Mouse (Mus musculus): ENCODE measurements around the gene Hexim1.
A peak's percentile ranks its signal among the peaks of the same experiment; 100 is the strongest.

The Hexim1 gene

GRCm38 (mm10) chr11:103081631-103082030 is 34.4 kb upstream of the Hexim1 start:
- H3K27me3 ChIP-seq (ENCODE audit: control insufficient read depth, insufficient read depth, low read length, poor library complexity, severe bottlenecking), result no peaks in the 10 kb centered on the region
- DNase-seq (ENCODE audit: low read depth, low spot score), result no peak
- no peaks in the 10 kb centered on the region for H3K36me3 ChIP-seq (ENCODE audit: control insufficient read depth, insufficient read depth, low read length, poor library complexity, severe bottlenecking)

GRCm38 (mm10) chr11:103093306-103093705 is 22.7 kb upstream of the Hexim1 start:
- H3K27me3 ChIP-seq (ENCODE audit: control insufficient read depth, insufficient read depth, low read length, poor library complexity, severe bottlenecking), result no peaks in the 10 kb centered on the region
- H3K36me3 ChIP-seq (ENCODE audit: control insufficient read depth, insufficient read depth, low read length, poor library complexity, severe bottlenecking), result no peaks in the 10 kb centered on the region
- DNase-seq (ENCODE audit: low read depth, low spot score), result no peak

GRCm38 (mm10) chr11:103093862-103094833 is 21.9 kb upstream of the Hexim1 start:
- Histone ChIP-seq H3K36me3 (ENCODE audit: control insufficient read depth, insufficient read depth, low read length, poor library complexity, severe bottlenecking) (no peaks in the 10 kb centered on the region), H3K27me3 (ENCODE audit: control insufficient read depth, insufficient read depth, low read length, poor library complexity, severe bottlenecking) (no peaks in the 10 kb centered on the region)
- DNase-seq (ENCODE audit: low read depth, low spot score), result peak; percentile 72

DNA sequence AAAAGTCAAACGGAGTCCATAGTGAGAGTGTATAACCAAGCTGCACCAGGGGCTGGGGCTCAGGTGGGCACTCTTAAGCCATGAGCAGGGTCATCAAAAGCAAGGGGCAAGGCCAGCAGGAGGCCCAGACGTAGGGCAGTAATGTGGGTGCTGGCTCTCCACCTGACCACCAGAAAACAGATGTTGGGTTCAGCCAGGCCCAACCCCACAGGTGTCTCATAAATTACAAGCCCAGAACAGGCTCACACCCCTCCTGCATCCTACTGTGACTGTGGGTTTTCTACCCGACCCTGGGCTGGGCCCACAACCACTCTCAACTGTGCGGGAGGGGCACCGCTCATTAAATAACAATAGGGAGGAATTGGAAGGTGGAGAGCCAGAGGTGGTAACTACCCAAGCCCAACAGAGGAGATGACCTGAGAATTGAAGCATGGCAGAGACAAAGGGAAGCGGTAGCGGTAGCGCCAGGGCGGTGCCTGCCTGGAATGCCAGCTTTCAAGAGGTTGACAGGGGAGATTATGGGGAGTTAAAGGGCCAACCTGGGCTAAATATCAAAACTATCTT is 20.8 kb upstream of the Hexim1 start:
- H3K36me3 ChIP-seq (ENCODE audit: control insufficient read depth, insufficient read depth, low read length, poor library complexity, severe bottlenecking), result no peaks in the 10 kb centered on the region
- DNase-seq (ENCODE audit: low read depth, low spot score), result no peak

GRCm38 (mm10) chr11:103095801-103096200 is 20.2 kb upstream of the Hexim1 start:
- DNase-seq (ENCODE audit: low read depth, low spot score), result no peak
- H3K27me3 ChIP-seq (ENCODE audit: control insufficient read depth, insufficient read depth, low read length, poor library complexity, severe bottlenecking), result no peaks in the 10 kb centered on the region
- no peaks in the 10 kb centered on the region for H3K36me3 ChIP-seq (ENCODE audit: control insufficient read depth, insufficient read depth, low read length, poor library complexity, severe bottlenecking)

More for the DNA sequence above, 20.8 kb upstream of the Hexim1 start:
- H3K27me3 ChIP-seq (ENCODE audit: control insufficient read depth, insufficient read depth, low read length, poor library complexity, severe bottlenecking), result no peaks in the 10 kb centered on the region

GRCm38 (mm10) chr11:103096979-103097894 is 18.8 kb upstream of the Hexim1 start:
- Histone ChIP-seq H3K27me3 (ENCODE audit: control insufficient read depth, insufficient read depth, low read length, poor library complexity, severe bottlenecking) (no peaks in the 10 kb centered on the region), H3K36me3 (ENCODE audit: control insufficient read depth, insufficient read depth, low read length, poor library complexity, severe bottlenecking) (no peaks in the 10 kb centered on the region)
- DNase-seq (ENCODE audit: low read depth, low spot score), result no peak

- Histone ChIP-seq H3K27me3 (ENCODE audit: control insufficient read depth, insufficient read depth, low read length, poor library complexity, severe bottlenecking) (no peaks in the 10 kb centered on the region), H3K36me3 (ENCODE audit: control insufficient read depth, insufficient read depth, low read length, poor library complexity, severe bottlenecking) (no peaks in the 10 kb centered on the region)
- no peak for DNase-seq (ENCODE audit: low read depth, low spot score)
These were observed 17.4 kb upstream of the Hexim1 start for GRCm38 (mm10) chr11:103098531-103099190.

GRCm38 (mm10) chr11:103099352-103099940 is 16.6 kb upstream of the Hexim1 start:
- H3K27me3 ChIP-seq (ENCODE audit: control insufficient read depth, insufficient read depth, low read length, poor library complexity, severe bottlenecking), result no peaks in the 10 kb centered on the region
- no peaks in the 10 kb centered on the region for H3K36me3 ChIP-seq (ENCODE audit: control insufficient read depth, insufficient read depth, low read length, poor library complexity, severe bottlenecking)
- DNase-seq (ENCODE audit: low read depth, low spot score), result no peak

DNA sequence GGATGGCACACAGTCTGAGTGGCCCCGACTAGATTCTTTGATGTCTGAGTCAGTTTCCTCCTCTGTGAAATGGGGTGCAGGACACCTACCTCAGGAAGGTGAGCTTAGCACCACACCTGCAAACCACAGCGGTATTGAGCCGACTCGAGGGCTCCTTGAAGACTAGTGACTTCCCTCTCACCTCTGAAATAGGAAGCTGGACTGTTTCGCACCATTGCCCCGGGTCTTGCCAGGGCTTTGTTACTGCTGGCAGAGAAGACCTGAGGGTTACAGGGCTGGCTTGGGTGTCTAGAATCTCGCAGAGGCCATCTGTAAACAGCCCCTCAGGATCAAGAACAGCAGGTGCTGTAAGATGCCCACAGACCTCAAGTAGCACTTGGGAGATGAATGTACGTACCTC is 15.7 kb upstream of the Hexim1 start:
- Histone ChIP-seq H3K27me3 (ENCODE audit: control insufficient read depth, insufficient read depth, low read length, poor library complexity, severe bottlenecking) (no peaks in the 10 kb centered on the region), H3K36me3 (ENCODE audit: control insufficient read depth, insufficient read depth, low read length, poor library complexity, severe bottlenecking) (no peaks in the 10 kb centered on the region)
- DNase-seq (ENCODE audit: low read depth, low spot score), result peak; percentile 54

DNA sequence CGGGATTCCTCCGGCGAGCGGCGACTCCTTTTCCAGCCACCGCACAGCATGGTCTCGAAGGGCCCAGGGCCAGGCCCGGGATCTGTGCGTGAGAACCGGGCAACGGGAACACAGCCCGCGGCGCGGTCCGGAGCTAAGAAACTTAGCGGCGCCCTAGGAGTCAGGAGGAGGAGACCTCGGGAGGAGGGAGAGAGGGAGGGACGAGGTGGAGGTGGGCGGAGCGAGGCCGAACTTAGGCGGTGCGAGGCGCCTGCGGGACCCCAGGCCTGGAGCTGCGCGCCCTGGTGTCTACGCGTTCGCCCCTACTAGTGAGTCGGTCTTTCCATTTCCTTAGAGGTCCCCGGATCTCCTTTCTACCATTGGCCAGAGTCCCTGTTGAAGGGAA is 14.6 kb upstream of the Hexim1 start, which contains the start of the genes Plcd3 and Acbd4:
Plcd3 (minus strand) TSS at position 178 of the 385 bp plus-strand sequence.
Acbd4 (plus strand) TSS at position 202 of the 385 bp plus-strand sequence.
- Histone ChIP-seq H3K27me3 (ENCODE audit: control insufficient read depth, insufficient read depth, low read length, poor library complexity, severe bottlenecking) (no peaks in the 10 kb centered on the region), H3K36me3 (ENCODE audit: control insufficient read depth, insufficient read depth, low read length, poor library complexity, severe bottlenecking) (peaks cover 1% of the 10 kb centered on the region; the same call in 1 of the 2 replicates)
- peak; percentile 53 for DNase-seq (ENCODE audit: low read depth, low spot score)

GRCm38 (mm10) chr11:103101866-103102501 is 14.0 kb upstream of the Hexim1 start:
- Histone ChIP-seq H3K27me3 (ENCODE audit: control insufficient read depth, insufficient read depth, low read length, poor library complexity, severe bottlenecking) (no peaks in the 10 kb centered on the region), H3K36me3 (ENCODE audit: control insufficient read depth, insufficient read depth, low read length, poor library complexity, severe bottlenecking) (peaks cover 3% of the 10 kb centered on the region; the same call in 1 of the 2 replicates)
- peak; percentile 57 for DNase-seq (ENCODE audit: low read depth, low spot score)

GRCm38 (mm10) chr11:103102725-103103349 is 13.2 kb upstream of the Hexim1 start:
- Histone ChIP-seq H3K27me3 (ENCODE audit: control insufficient read depth, insufficient read depth, low read length, poor library complexity, severe bottlenecking) (no peaks in the 10 kb centered on the region), H3K36me3 (ENCODE audit: control insufficient read depth, insufficient read depth, low read length, poor library complexity, severe bottlenecking) (peaks cover 3% of the 10 kb centered on the region; the same call in 1 of the 2 replicates)
- peak; percentile 97 for DNase-seq (ENCODE audit: low read depth, low spot score)

DNA sequence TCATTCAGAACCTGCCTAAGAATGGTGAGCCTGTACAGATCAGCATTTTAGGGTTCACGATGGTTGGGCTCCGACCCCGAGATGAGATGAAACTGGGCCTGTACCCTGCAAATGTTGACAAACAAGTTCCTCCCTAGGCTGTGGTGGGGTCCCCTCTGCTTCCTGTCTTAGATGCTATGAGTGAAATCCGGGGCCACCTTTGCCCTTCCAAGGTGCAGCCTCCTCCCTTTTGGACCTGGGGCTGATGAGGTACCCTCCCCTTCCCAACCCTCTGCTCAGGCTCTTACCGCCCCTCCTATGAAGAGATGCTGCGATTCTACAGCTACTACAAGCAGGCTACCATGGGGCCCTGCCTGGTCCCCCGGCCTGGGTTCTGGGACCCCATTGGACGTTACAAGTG is 12.4 kb upstream of the Hexim1 start:
- DNase-seq (ENCODE audit: low read depth, low spot score), result peak; percentile 20
- Histone ChIP-seq H3K36me3 (ENCODE audit: control insufficient read depth, insufficient read depth, low read length, poor library complexity, severe bottlenecking) (peaks cover 3% of the 10 kb centered on the region; the same call in 1 of the 2 replicates), H3K27me3 (ENCODE audit: control insufficient read depth, insufficient read depth, low read length, poor library complexity, severe bottlenecking) (no peaks in the 10 kb centered on the region)

Data from splenic B cell, adult 2 months (primary cell).